Mouse (Mus musculus) myocyte (in vitro differentiated cells): ENCODE measurements at regions not wholly inside any gene's neighbourhood (a gene's known extent, or its start where the extent isn't known, plus 50 kb on each side); places are given as distances from the start of the nearest gene placed in this dataset.

ENCODE experiments used
- CEBPB ChIP-seq: IDR thresholded peaks from 2 replicates; pipeline ENCODE4 v1.6.1; 2011; ENCODE audit warnings: mild to moderate bottlenecking, moderate library complexity; ENCODE audit not compliant: poor library complexity, insufficient read depth, severe bottlenecking
- E2F4 ChIP-seq: IDR thresholded peaks from one replicate; pipeline ENCODE4 v1.6.1; 2011; ENCODE audit warnings: mild to moderate bottlenecking, control low read depth, moderate library complexity; ENCODE audit not compliant: insufficient read depth
- MAX ChIP-seq: IDR thresholded peaks from one replicate; pipeline ENCODE4 v1.6.1; 2011; ENCODE audit warnings: low read depth, mild to moderate bottlenecking, control low read depth
- MYOD1 ChIP-seq, 3 experiments: IDR thresholded peaks; one replicate each; pipeline ENCODE4 v1.6.1; 2011; ENCODE audit warnings: control low read depth in 2 of 3, low read depth in 2 of 3, mild to moderate bottlenecking in 2 of 3, moderate library complexity in 1 of 3; ENCODE audit not compliant: insufficient read length in 2 of 3, control insufficient read depth in 1 of 3
- MYOG ChIP-seq, 3 experiments: IDR thresholded peaks; one replicate each; pipeline ENCODE4 v1.6.1; 2011; ENCODE audit warnings: control low read depth in 2 of 3, low read depth in 2 of 3, mild to moderate bottlenecking in 2 of 3; ENCODE audit not compliant: insufficient read length in 2 of 3, control insufficient read depth in 1 of 3, insufficient read depth in 1 of 3
- POLR2A ChIP-seq: IDR thresholded peaks from one replicate; pipeline ENCODE4 v1.6.1; 2011; ENCODE audit warnings: low read depth, mild to moderate bottlenecking, control low read depth, moderate library complexity; ENCODE audit not compliant: insufficient read length
- POLR2AphosphoS2 ChIP-seq: IDR thresholded peaks from one replicate; pipeline ENCODE4 v1.6.1; 2011; ENCODE audit warnings: low read depth, control low read depth; ENCODE audit not compliant: insufficient read length
- REST ChIP-seq: IDR thresholded peaks from one replicate; pipeline ENCODE4 v1.6.1; 2011; ENCODE audit warnings: mild to moderate bottlenecking, control low read depth, moderate library complexity; ENCODE audit not compliant: insufficient read depth, insufficient read length
- SRF ChIP-seq: IDR thresholded peaks from one replicate; pipeline ENCODE4 v1.6.1; 2011; ENCODE audit warnings: low read depth; ENCODE audit not compliant: control insufficient read depth, insufficient read length
- TCF12 ChIP-seq: IDR thresholded peaks from one replicate; pipeline ENCODE4 v1.6.1; 2011; ENCODE audit warnings: mild to moderate bottlenecking, control low read depth; ENCODE audit not compliant: poor library complexity, insufficient read depth, severe bottlenecking
- TCF3 ChIP-seq: IDR thresholded peaks from one replicate; pipeline ENCODE4 v1.6.1; 2011; ENCODE audit warnings: low read depth, control low read depth; ENCODE audit not compliant: insufficient read length
- USF1 ChIP-seq: IDR thresholded peaks from one replicate; pipeline ENCODE4 v1.6.1; 2011; ENCODE audit warnings: low read depth, mild to moderate bottlenecking, control low read depth, moderate library complexity

GRCm38 (mm10) chr2:178691865-178692228 is 261.5 kb downstream of the Cdh26 start:
- TF ChIP-seq POLR2A (no peak), TCF3 (no peak), MAX (no peak), MYOG (IDR thresholded peaks at IDR 0.05; ENCODE audit: control insufficient read depth in 1 of 3, insufficient read depth in 1 of 3, insufficient read length in 2 of 3, low read depth in 2 of 3) (no peak), USF1 (no peak), REST (no peak), SRF (no peak), POLR2AphosphoS2 (no peak), TCF12 (no peak), E2F4 (no peak), MYOD1 (IDR thresholded peaks at IDR 0.05; ENCODE audit: control insufficient read depth in 1 of 3, insufficient read length in 2 of 3, low read depth in 2 of 3) (no peak), CEBPB (no peak)
